Mouse (Mus musculus) left cerebral cortex, adult 2 months (tissue): ENCODE measurements around the gene Lcn2. TPM values are rescaled to one million over a fixed set of nuclear protein-coding genes. Genes with fewer than 3 reads are reported as not detected.

Source experiments
- DNase-seq, 2 experiments: peaks; one replicate each; pipeline ENCODE4 v3.0.0; 2021 to 2022; ENCODE audit warnings: low spot score in 2 of 2, mixed read lengths in 1 of 2; ENCODE audit errors: extremely low spot score in 1 of 2
- H3K27ac ChIP-seq: fragments of 200-600 bp; 2 replicates; pipeline ENCODE4 v1.8.1; 2022
- H3K4me3 ChIP-seq: fragments of 200-600 bp; 2 replicates; pipeline ENCODE4 v1.8.1; 2022
- CTCF ChIP-seq: fragments of 200-600 bp; IDR thresholded peaks from 2 replicates; pipeline ENCODE4 v1.8.1; 2022; ENCODE audit warnings: antibody characterized with exemption, mild to moderate bottlenecking, moderate library complexity
- intact Hi-C: fragments of 180-260 bp; cut with DNase I; formaldehyde crosslinking; loops from one replicate; pipeline ENCODE4 v1.15.1; 2025
- total RNA-seq, 2 experiments: library from RNA; stranded (reverse); gene quantifications; 2 replicates each; pipeline ENCODE4 v1.2.3; 2021

The Lcn2 gene
- total RNA-seq, 2 experiments from 2014 or later, result 0.44 to 19.4 TPM

DNA sequence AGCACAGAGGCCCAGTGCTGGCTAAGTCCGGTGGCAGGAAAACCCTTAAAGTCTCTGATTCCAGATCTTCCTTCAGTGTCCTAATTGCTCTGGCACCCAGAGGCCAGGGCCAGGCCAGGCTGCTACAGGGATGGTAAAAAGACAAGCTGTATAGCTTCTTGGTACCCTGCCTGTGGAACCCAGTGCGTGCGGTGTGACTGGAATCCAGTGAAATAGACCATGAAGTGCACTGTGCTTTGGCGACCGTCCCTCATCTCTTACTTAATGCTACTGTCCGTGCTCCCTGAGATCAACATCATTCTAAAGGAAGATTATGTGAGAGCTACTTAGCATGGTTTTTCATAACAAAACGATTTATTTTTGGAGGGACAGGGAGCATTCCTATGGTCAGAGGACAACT is 23.4 kb upstream of the Lcn2 start:
- TF ChIP-seq CTCF, result no peak
- Histone ChIP-seq H3K27ac (no peak overlapping the region), H3K4me3 (no peak overlapping the region)
- intact Hi-C loops, result no loop called here
- DNase-seq, result no peak

GRCm38 (mm10) chr2:32408429-32409424 is 20.7 kb upstream of the Lcn2 start:
- no peak for DNase-seq
- intact Hi-C loops, result no loop called here
- no peak overlapping the region for H3K4me3 ChIP-seq
- no peak overlapping the region for H3K27ac ChIP-seq
- TF ChIP-seq CTCF, result no peak

GRCm38 (mm10) chr2:32407144-32407824 is 19.2 kb upstream of the Lcn2 start:
- no peak for TF ChIP-seq CTCF
- no peak for DNase-seq
- Histone ChIP-seq H3K4me3 (no peak overlapping the region), H3K27ac (no peak overlapping the region)
- intact Hi-C loops, result no loop called here

DNA sequence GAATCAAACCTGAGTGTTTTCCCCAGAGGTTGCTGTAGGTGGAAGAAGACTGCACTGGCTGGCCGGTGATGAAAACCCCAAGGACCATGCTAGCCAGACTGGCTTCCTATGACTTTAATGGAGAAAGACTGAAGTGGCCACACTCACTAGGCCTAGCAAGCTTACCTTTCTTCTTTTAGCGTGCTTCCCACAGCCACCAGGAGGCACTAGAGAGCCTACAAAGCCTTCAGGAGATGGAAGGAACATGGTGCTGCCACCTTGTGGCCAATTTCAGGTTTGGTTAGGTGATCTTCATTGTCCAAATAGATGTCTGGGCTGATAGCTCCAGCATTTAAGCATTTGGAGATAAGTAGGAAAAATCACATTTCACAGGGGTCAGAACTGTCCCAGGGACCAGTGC is 16.6 kb upstream of the Lcn2 start:
- intact Hi-C loops, result loop anchor here (1.0 kb wide), 1 partner anchor 83 kb away; no protein-coding TSS in a partner anchor
- peak; percentile 91 to 95 for DNase-seq

DNA sequence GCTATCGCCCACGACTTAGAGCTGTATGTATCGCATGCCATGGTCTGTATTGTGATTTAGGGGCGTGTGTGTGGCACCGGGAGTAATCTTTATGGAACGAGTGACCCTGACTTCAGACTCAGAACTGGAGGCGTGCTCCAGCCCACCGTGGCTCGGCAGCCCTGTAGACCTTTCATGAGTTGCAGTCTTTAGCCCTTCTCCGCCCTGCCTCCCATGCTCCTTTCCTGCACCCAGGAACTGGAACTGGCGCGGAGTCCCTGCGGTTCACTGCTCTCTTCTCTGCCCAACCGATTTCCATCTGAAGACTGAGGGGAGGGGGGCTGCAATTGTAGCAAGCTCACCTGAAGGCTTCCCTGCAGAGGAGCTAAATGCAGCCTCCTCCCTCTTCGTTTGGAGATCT is 8.6 kb upstream of the Lcn2 start:
- Histone ChIP-seq H3K4me3 (peak overlapping the region; percentile 84), H3K27ac (peak overlapping the region; percentile 97)
- no peak for TF ChIP-seq CTCF
- intact Hi-C loops, result loop anchor here (2.0 kb wide), 2 partner anchors 34 to 170 kb away; no protein-coding TSS in a partner anchor
- no peak for DNase-seq

More for the DNA sequence above, 16.6 kb upstream of the Lcn2 start:
- no peak; the same call in none of the 2 replicates for TF ChIP-seq CTCF
- Histone ChIP-seq H3K4me3 (no peak overlapping the region), H3K27ac (no peak overlapping the region)

GRCm38 (mm10) chr2:32395946-32396621 is 8.0 kb upstream of the Lcn2 start:
- TF ChIP-seq CTCF, result no peak; the same call in 1 of the 2 replicates
- intact Hi-C loops, result loop anchor here (2.0 kb wide), 2 partner anchors 33 to 171 kb away; no protein-coding TSS in a partner anchor
- DNase-seq, result peak; percentile 91 to 92
- Histone ChIP-seq H3K27ac (peak overlapping the region; percentile 97), H3K4me3 (peak overlapping the region; percentile 84)

DNA sequence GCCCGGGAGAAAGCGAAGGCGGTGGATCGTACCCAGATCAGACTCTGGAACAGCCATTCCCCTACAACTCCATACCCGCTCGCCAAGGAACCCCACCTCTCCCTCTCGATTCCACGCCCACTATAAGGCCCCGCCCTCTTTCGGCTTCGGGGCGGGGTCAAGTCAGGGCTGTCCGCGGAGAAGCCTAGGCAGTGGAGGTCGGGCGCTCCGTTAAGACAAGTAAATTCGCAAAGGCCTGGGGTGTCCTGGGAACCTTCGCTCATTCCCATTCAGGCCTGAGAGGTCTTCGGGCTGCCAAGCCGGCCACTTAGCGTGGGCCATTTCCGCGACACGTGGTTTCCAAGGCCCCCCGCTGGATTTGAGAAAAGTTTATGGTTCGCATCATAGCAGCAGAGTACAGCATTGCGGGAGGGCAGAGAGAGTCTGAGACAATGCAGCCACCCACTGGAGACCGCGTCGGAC is 7.5 kb upstream of the Lcn2 start, which contains the start of gene Ptges2:
Gene Ptges2 (plus strand): TSS at position 413 of the 462 bp plus-strand sequence.
- no peak for TF ChIP-seq CTCF
- Histone ChIP-seq H3K4me3 (peak within 1 kb of the TSS; percentile 84), H3K27ac (peak within 1 kb of the TSS; percentile 97)
- intact Hi-C loops, result no loop called here
- DNase-seq, result peak; percentile 85 to 91

DNA sequence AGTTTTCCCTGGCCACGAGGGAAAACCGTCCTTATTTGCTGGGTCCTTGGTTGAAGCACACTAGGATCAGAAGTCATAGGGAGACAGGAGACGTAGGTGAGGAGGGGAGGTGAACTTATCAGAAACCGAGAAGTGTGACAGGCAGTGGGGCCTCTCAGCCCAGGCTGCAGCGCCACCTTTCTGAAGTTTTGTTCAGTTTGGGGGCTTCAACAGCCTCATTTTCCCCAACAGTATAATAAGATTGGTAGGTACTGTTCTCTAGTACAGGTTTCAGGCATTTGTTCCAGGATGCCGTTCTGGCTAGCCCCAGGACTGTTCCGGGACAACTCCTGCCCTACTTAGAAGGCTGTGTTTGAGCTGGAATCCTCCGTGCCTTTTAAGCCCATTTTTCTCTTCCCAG is 6.9 kb upstream of the Lcn2 start:
- no peak for DNase-seq
- intact Hi-C loops, result no loop called here
- peak overlapping the region; percentile 97 for H3K27ac ChIP-seq
- peak overlapping the region; percentile 84 for H3K4me3 ChIP-seq
- peak; percentile 53 for TF ChIP-seq CTCF

GRCm38 (mm10) chr2:32392063-32392462 is 4.0 kb upstream of the Lcn2 start:
- intact Hi-C loops, result no loop called here
- no peak overlapping the region for H3K27ac ChIP-seq
- TF ChIP-seq CTCF, result no peak
- no peak for DNase-seq
- H3K4me3 ChIP-seq, result no peak overlapping the region

- TF ChIP-seq CTCF, result no peak
- intact Hi-C loops, result no loop called here
- no peak for DNase-seq
- no peak overlapping the region for H3K4me3 ChIP-seq
- H3K27ac ChIP-seq, result no peak overlapping the region
Observed at GRCm38 (mm10) chr2:32390871-32391270, 2.8 kb upstream of the Lcn2 start.

- H3K27ac ChIP-seq, result no peak overlapping the region
- H3K4me3 ChIP-seq, result no peak overlapping the region
- TF ChIP-seq CTCF, result no peak
- DNase-seq, result no peak
- intact Hi-C loops, result no loop called here
Observed at GRCm38 (mm10) chr2:32389157-32389556, 1.1 kb upstream of the Lcn2 start.
